Mouse (Mus musculus) megakaryocyte, embryonic 14.5 days (primary cell): ENCODE data around the gene Fam173a.

Experiments
- FLI1 ChIP-seq: IDR thresholded peaks from 2 replicates; pipeline ENCODE4 v1.6.1; 2012; ENCODE audit warnings: low read length, inconsistent platforms, mixed read lengths
- GATA1 ChIP-seq: IDR thresholded peaks from 3 replicates; pipeline ENCODE4 v1.6.1; 2012; ENCODE audit warnings: mixed read lengths, low read length, inconsistent platforms, borderline replicate concordance

DNA sequence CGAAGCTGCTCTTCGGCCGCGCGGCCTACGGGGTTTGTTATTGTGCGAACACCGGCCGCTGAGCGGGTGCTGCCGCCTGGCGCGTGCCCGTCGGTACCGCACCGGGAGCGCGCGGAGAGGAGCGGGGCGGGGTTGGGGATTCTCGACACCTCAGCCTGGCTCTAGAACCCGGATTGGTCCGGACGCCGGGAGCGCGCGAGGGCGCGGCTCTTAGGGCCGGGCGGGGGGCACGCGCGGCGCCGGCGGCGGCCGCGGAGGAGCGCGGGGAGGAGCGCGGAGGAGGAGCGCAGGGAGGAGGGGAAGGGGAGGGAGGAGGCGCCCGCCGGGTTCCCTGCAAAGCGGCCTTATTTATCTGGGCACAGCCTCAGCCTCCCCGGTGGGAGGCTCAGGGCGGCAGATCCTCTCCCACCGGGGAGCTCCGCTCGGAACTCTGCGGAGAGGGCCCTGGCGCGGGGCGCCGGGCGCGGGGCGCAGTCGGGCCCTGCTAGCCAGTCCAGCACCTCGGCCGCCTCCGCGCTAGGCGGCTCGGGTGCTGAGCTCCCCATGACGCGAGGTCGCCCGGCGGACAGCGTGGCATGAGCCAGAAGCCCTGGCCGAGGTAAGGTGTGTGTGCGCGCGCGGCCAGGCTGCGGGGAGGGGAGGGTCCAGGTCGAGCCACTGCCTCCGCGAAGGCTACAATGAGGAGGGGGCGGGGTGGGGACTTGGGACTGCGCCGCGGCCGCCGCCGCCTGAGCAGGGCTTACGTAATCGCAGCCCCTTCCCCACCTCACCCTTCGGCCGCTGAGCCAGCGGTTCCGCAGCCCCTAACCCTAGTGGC, 16.3 kb upstream of the Fam173a start, which contains the start of gene Fbxl16:
- no peak for TF ChIP-seq GATA1
- no peak for TF ChIP-seq FLI1
